Mouse (Mus musculus): ENCODE results near the gene Ell2. TPM values are rescaled to one million over a fixed set of nuclear protein-coding genes. Genes with fewer than 3 reads are reported as not detected.
A peak's percentile ranks its signal among the peaks of the same experiment; 100 is the strongest.

Ell2 gene
- polyA plus RNA-seq, 1 experiment from 2014 or later, result 4.3 TPM

DNA sequence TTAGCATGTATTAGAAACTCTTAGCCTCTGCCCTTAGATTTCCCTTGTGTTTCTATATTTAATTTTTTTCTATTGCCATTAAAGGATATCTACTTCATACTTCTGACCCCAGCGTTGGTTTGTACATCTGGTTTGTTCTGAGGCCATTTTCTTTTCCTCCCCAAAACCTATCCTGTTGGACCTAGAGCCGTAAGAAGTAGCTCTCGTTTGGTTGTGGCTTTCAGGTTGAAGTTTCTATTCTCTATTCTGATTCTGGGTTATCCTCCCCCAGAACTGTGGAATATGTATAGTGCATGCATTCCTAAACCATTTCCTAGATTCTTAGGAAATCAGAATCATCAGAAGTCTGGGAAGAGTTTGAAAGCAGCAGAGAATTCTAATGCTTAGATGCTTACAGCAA lies 34.6 kb downstream of the Ell2 start:
- H3K27me3 ChIP-seq (replicated peaks; ENCODE audit: control insufficient read depth, insufficient read depth, low read length), result no peaks in the 10 kb centered on the region
- H3K9me3 ChIP-seq (ENCODE audit: control insufficient read depth, low read length), result no peaks in the 10 kb centered on the region
- 84% methylated on average over 3 of the region's 3 CpGs for WGBS
- H3K36me3 ChIP-seq (ENCODE audit: control insufficient read depth, insufficient read depth, low read length), result no peaks in the 10 kb centered on the region
- H3K4me1 ChIP-seq (ENCODE audit: control insufficient read depth, insufficient read depth, low read length), result peaks cover 9% of the 10 kb centered on the region
- no peak overlapping the region for H3K4me2 ChIP-seq (ENCODE audit: low read depth, low read length)
- H3K27ac ChIP-seq (ENCODE audit: low read length), result no peak overlapping the region
- ATAC-seq, result no peak
- no peak overlapping the region for H3K4me3 ChIP-seq (ENCODE audit: low read length)
- no peak overlapping the region for H3K9ac ChIP-seq (ENCODE audit: low read depth, low read length)

DNA sequence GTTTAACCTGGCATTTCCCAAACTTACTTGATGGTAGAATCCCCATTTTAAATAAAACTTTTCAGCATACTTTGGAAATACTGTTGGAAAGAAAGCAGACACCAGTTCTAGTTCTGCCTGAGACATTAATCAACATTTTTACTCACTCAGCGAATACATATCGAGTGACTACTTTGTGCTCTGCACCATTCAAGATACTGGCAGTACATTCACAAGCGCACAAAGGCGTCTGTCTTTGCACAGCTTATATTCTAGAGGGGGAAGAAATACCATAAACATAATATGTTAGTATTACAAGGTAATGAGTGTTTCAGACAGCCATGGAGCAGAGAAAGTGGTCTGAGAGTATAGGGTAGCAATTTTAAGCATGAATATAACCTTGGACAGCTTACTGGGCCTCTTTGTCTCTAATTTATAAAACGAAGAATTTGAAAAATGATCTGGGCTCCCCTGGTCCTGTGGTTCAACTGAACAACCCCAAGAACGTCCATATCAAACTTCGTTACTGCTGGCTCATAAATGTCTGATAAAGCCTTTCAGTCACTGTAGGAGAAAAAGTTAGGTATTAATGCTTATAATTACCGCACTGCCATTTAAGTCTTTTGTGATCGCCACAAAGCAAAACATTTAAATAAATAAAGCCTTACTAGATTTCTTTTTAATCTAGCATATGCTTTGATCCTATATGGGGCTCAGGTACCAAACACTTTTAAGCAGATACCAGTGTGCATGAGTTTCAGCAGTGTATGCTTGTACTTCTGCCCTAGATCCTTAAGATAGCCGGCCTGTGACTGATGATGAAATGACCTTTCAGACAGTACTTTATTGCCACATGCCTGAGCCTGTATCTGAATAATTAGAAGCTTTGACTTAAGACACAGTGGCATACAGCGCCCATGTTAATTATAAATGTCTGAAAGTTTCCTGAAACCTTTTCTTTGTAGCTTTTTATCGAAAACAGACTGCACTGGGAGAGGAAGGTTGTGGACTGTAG lies 35.5 kb downstream of the Ell2 start:
- ATAC-seq, result peak; percentile 84
- no peak overlapping the region for H3K9ac ChIP-seq (ENCODE audit: low read depth, low read length)
- 68% methylated on average over 12 of the region's 12 CpGs for WGBS
- H3K36me3 ChIP-seq (ENCODE audit: control insufficient read depth, insufficient read depth, low read length), result no peaks in the 10 kb centered on the region
- H3K4me3 ChIP-seq (ENCODE audit: low read length), result no peak overlapping the region
- H3K9me3 ChIP-seq (ENCODE audit: control insufficient read depth, low read length), result no peaks in the 10 kb centered on the region
- no peak overlapping the region for H3K4me2 ChIP-seq (ENCODE audit: low read depth, low read length)
- peaks cover 9% of the 10 kb centered on the region for H3K4me1 ChIP-seq (ENCODE audit: control insufficient read depth, insufficient read depth, low read length)
- no peak overlapping the region for H3K27ac ChIP-seq (ENCODE audit: low read length)
- H3K27me3 ChIP-seq (replicated peaks; ENCODE audit: control insufficient read depth, insufficient read depth, low read length), result no peaks in the 10 kb centered on the region

DNA sequence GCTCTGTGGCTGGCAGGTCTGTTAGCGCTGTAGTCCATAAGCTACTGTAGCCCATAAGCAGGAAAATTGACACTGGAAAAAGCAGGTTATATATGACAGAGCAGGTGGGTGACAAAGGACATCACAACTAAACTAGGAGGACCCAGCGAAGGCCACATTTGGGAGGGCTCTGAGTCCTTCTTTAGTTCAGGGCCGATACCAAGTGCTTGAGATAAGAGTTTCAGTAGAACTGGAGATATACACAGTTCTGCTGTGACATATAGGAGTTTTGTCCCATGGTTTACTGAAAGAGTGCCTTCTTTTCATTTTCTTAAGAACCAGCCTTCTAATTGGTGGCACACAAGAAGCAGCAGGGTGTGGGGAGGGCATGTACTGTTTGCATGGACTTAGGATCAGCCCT lies 36.4 kb downstream of the Ell2 start:
- Histone ChIP-seq H3K4me3 (ENCODE audit: low read length) (no peak overlapping the region), H3K9ac (ENCODE audit: low read depth, low read length) (no peak overlapping the region), H3K36me3 (ENCODE audit: control insufficient read depth, insufficient read depth, low read length) (no peaks in the 10 kb centered on the region), H3K4me1 (ENCODE audit: control insufficient read depth, insufficient read depth, low read length) (peaks cover 9% of the 10 kb centered on the region), H3K9me3 (ENCODE audit: control insufficient read depth, low read length) (no peaks in the 10 kb centered on the region), H3K4me2 (ENCODE audit: low read depth, low read length) (no peak overlapping the region), H3K27ac (ENCODE audit: low read length) (no peak overlapping the region), H3K27me3 (replicated peaks; ENCODE audit: control insufficient read depth, insufficient read depth, low read length) (no peaks in the 10 kb centered on the region)
- ATAC-seq, result no peak
- 95% methylated on average over 3 of the region's 3 CpGs for WGBS

- Histone ChIP-seq H3K27me3 (replicated peaks; ENCODE audit: control insufficient read depth, insufficient read depth, low read length) (no peaks in the 10 kb centered on the region), H3K27ac (ENCODE audit: low read length) (no peak overlapping the region), H3K9ac (ENCODE audit: low read depth, low read length) (no peak overlapping the region), H3K9me3 (ENCODE audit: control insufficient read depth, low read length) (no peaks in the 10 kb centered on the region), H3K4me2 (ENCODE audit: low read depth, low read length) (no peak overlapping the region), H3K4me1 (ENCODE audit: control insufficient read depth, insufficient read depth, low read length) (peaks cover 6% of the 10 kb centered on the region), H3K4me3 (ENCODE audit: low read length) (no peak overlapping the region), H3K36me3 (ENCODE audit: control insufficient read depth, insufficient read depth, low read length) (no peaks in the 10 kb centered on the region)
- WGBS, result 87% methylated on average over 4 of the region's 4 CpGs
- no peak for ATAC-seq
Observed at GRCm38 (mm10) chr13:75744065-75744464, 37.5 kb downstream of the Ell2 start.

DNA sequence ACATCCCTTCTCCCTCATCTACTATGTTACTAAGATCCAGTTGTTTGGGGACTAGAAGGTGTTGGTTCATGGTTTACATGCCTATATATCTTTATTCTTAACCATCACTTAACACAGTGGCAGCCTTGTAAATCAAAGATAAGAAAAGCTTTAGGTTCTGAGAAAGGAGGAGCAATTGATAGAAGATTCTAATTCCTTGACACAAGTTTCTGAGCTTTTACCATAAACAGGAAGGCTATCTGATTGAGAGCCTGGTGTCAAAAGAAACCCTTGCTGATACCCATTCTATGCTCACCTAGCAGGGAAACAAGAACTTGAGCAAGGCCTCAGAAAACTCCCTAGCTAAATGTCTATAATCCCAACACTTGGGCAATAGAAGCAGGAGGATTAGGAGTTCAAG lies 38.8 kb downstream of the Ell2 start:
- ATAC-seq, result no peak
- Histone ChIP-seq H3K27ac (ENCODE audit: low read length) (no peak overlapping the region), H3K9ac (ENCODE audit: low read depth, low read length) (no peak overlapping the region), H3K4me3 (ENCODE audit: low read length) (no peak overlapping the region), H3K4me2 (ENCODE audit: low read depth, low read length) (no peak overlapping the region), H3K36me3 (ENCODE audit: control insufficient read depth, insufficient read depth, low read length) (no peaks in the 10 kb centered on the region), H3K27me3 (replicated peaks; ENCODE audit: control insufficient read depth, insufficient read depth, low read length) (no peaks in the 10 kb centered on the region), H3K9me3 (ENCODE audit: control insufficient read depth, low read length) (no peaks in the 10 kb centered on the region), H3K4me1 (ENCODE audit: control insufficient read depth, insufficient read depth, low read length) (no peaks in the 10 kb centered on the region)

GRCm38 (mm10) chr13:75747265-75747664 lies 40.7 kb downstream of the Ell2 start:
- 79% methylated on average over 3 of the region's 3 CpGs for WGBS
- H3K4me2 ChIP-seq (ENCODE audit: low read depth, low read length), result no peak overlapping the region
- no peaks in the 10 kb centered on the region for H3K27me3 ChIP-seq (replicated peaks; ENCODE audit: control insufficient read depth, insufficient read depth, low read length)
- H3K4me3 ChIP-seq (ENCODE audit: low read length), result no peak overlapping the region
- no peak for ATAC-seq
- H3K9me3 ChIP-seq (ENCODE audit: control insufficient read depth, low read length), result no peaks in the 10 kb centered on the region
- H3K27ac ChIP-seq (ENCODE audit: low read length), result no peak overlapping the region
- H3K36me3 ChIP-seq (ENCODE audit: control insufficient read depth, insufficient read depth, low read length), result no peaks in the 10 kb centered on the region
- H3K9ac ChIP-seq (ENCODE audit: low read depth, low read length), result no peak overlapping the region
- no peaks in the 10 kb centered on the region for H3K4me1 ChIP-seq (ENCODE audit: control insufficient read depth, insufficient read depth, low read length)

GRCm38 (mm10) chr13:75748685-75749084 lies 42.1 kb downstream of the Ell2 start:
- ATAC-seq, result no peak
- H3K9me3 ChIP-seq (ENCODE audit: control insufficient read depth, low read length), result no peaks in the 10 kb centered on the region
- peaks cover 3% of the 10 kb centered on the region for H3K4me1 ChIP-seq (ENCODE audit: control insufficient read depth, insufficient read depth, low read length)
- 75% methylated on average over 7 of the region's 7 CpGs for WGBS
- no peak overlapping the region for H3K4me3 ChIP-seq (ENCODE audit: low read length)
- no peak overlapping the region for H3K27ac ChIP-seq (ENCODE audit: low read length)
- H3K27me3 ChIP-seq (replicated peaks; ENCODE audit: control insufficient read depth, insufficient read depth, low read length), result no peaks in the 10 kb centered on the region
- H3K36me3 ChIP-seq (ENCODE audit: control insufficient read depth, insufficient read depth, low read length), result no peaks in the 10 kb centered on the region
- no peak overlapping the region for H3K4me2 ChIP-seq (ENCODE audit: low read depth, low read length)
- H3K9ac ChIP-seq (ENCODE audit: low read depth, low read length), result no peak overlapping the region

DNA sequence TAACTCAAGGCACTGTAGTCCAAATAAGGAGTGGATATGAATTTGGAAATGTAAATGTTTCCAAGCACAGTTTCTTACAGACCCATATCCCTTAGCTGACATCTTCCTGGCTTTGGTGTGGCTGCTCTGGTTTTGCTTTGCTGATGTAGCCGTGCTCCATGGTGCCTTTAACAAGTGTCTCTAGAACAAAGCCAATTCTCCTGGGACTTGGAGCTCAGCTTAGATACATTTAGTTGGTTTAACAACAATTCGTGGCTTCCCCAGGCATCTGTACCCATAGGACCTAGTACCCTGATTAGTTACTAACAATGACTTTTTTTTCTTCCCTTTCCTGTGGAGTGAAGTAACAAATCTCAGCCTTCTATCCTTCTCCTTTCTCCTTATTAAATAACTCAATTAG lies 44.2 kb downstream of the Ell2 start:
- Histone ChIP-seq H3K9me3 (ENCODE audit: control insufficient read depth, low read length) (no peaks in the 10 kb centered on the region), H3K9ac (ENCODE audit: low read depth, low read length) (no peak overlapping the region), H3K4me3 (ENCODE audit: low read length) (no peak overlapping the region), H3K36me3 (ENCODE audit: control insufficient read depth, insufficient read depth, low read length) (no peaks in the 10 kb centered on the region), H3K4me2 (ENCODE audit: low read depth, low read length) (no peak overlapping the region), H3K27ac (ENCODE audit: low read length) (no peak overlapping the region), H3K27me3 (replicated peaks; ENCODE audit: control insufficient read depth, insufficient read depth, low read length) (no peaks in the 10 kb centered on the region), H3K4me1 (ENCODE audit: control insufficient read depth, insufficient read depth, low read length) (peaks cover 3% of the 10 kb centered on the region)
- 62% methylated on average over 2 of the region's 2 CpGs for WGBS
- no peak for ATAC-seq

GRCm38 (mm10) chr13:75752216-75752938 lies 45.8 kb downstream of the Ell2 start:
- 88% methylated on average over 5 of the region's 5 CpGs for WGBS

More at GRCm38 (mm10) chr13:75752216-75752938, 45.8 kb downstream of the Ell2 start:
- H3K27me3 ChIP-seq (replicated peaks; ENCODE audit: control insufficient read depth, insufficient read depth, low read length), result no peaks in the 10 kb centered on the region
- H3K9me3 ChIP-seq (ENCODE audit: control insufficient read depth, low read length), result no peaks in the 10 kb centered on the region
- no peak overlapping the region for H3K4me3 ChIP-seq (ENCODE audit: low read length)
- no peak overlapping the region for H3K9ac ChIP-seq (ENCODE audit: low read depth, low read length)
- no peak overlapping the region for H3K27ac ChIP-seq (ENCODE audit: low read length)
- H3K4me1 ChIP-seq (ENCODE audit: control insufficient read depth, insufficient read depth, low read length), result peaks cover 3% of the 10 kb centered on the region
- no peaks in the 10 kb centered on the region for H3K36me3 ChIP-seq (ENCODE audit: control insufficient read depth, insufficient read depth, low read length)
- no peak overlapping the region for H3K4me2 ChIP-seq (ENCODE audit: low read depth, low read length)
- ATAC-seq, result peak; percentile 63; the same call in 1 of the 2 replicates

Data from intestine, embryonic 16.5 days (tissue).